Comparison of ENCODE assay signal across 19 mouse cellular contexts in genomic region chr11:83817048-83817447, GRCm38 (mm10). TPM values are rescaled to one million over a fixed set of nuclear protein-coding genes. Genes with fewer than 3 reads are reported as not detected.
DNase-seq lines count a peak whose midpoint lies in the region; TF ChIP-seq lines count a peak whose summit lies in the region.
"Had no signal": no experiment of that assay in that cellular context is flagged by ENCODE, and none has a peak within 500 bp of the region (broad histone marks: within the 10 kb centered on the region; RNA-seq: fewer than 3 reads in every experiment).

No protein-coding gene starts in this region.

- TF ChIP-seq POLR2A in brain, embryonic 14.5 days (IDR thresholded peaks at IDR 0.05; ENCODE audit: borderline replicate concordance, extremely low read depth, insufficient read depth, insufficient read length, poor library complexity, severe bottlenecking): no peak

- DNase-seq in kidney, adult 11 months: peak; percentile 88
- no peak for DNase-seq in kidney, adult 18-20 months
- peak; percentile 48 for DNase-seq in brain, embryonic 14.5 days (ENCODE audit: low read depth)
- DNase-seq in kidney, adult 9 months: peak; percentile 85
- peak; percentile 65 to 78 for DNase-seq in kidney, postnatal 36 days
- no peak for DNase-seq in adrenal gland, postnatal 4 days (ENCODE audit: low spot score in 2 of 2)
- DNase-seq in left cerebral cortex, postnatal 10 days (ENCODE audit: extremely low spot score in 1 of 2, low spot score in 2 of 2): no peak
- DNase-seq in gastrocnemius, postnatal 10 days: no peak
- DNase-seq: adrenal gland, postnatal 25 days; cerebellum, adult 9-10 months; gastrocnemius, postnatal 36 days; layer of hippocampus, adult 9-11 months; lung, postnatal 14 days; right cerebral cortex, postnatal 25 days; thymus, postnatal 14 days had no signal

- intact Hi-C loops in left cerebral cortex, postnatal 10 days (cut with DNase I): loop anchor here (10.0 kb wide), 1 partner anchor 118 kb away; no protein-coding TSS in a partner anchor

- no peak for TF ChIP-seq CTCF in brain, embryonic 14.5 days (IDR thresholded peaks at IDR 0.05; ENCODE audit: borderline replicate concordance, extremely low read depth, insufficient read depth, insufficient read length)

RNA-seq across cellular contexts. Expression of gene Hnf1b, which starts 32.8 kb away (rescaled TPM):
- 0.13 and 0.19 TPM in 2 replicates for polyA plus RNA-seq in brain, embryonic 14.5 days (2012; rRNA removed)
- total RNA-seq in adrenal gland, postnatal 4 days (2021): 10 to 100 TPM in 1 of 2 experiments, 1 to 10 TPM in 1; 2.2 to 22.2 TPM
- under 1 TPM; 0.14 to 0.19 TPM for total RNA-seq in left cerebral cortex, postnatal 10 days (2021)
- total RNA-seq in gastrocnemius, postnatal 10 days (2021): not detected
- total RNA-seq: gastrocnemius, postnatal 36 days; heart, postnatal 25 days; megakaryocyte-erythroid progenitor cell, adult 5-6 weeks had no signal
- polyA plus RNA-seq: activated CD4-positive, CD25-positive, alpha-beta regulatory T cell, adult 4 months; forebrain, embryonic 11.5 days had no signal

Comparison
In these comparisons a context has a peak if more than half of its experiments do, and no peak if none do; other contexts are left out.
1. DNase-seq: peak in kidney, adult 11 months (single experiment), brain, embryonic 14.5 days (single experiment), kidney, adult 9 months (single experiment) and kidney, postnatal 36 days (2 of 2); none in kidney, adult 18-20 months (single experiment), adrenal gland, postnatal 4 days (0 of 2), left cerebral cortex, postnatal 10 days (0 of 2) and gastrocnemius, postnatal 10 days (single experiment).